Mouse (Mus musculus) CH12.LX (cell line): ENCODE measurements at regions not wholly inside any gene's neighbourhood (a gene's known extent, or its start where the extent isn't known, plus 50 kb on each side); places are given as distances from the start of the nearest gene placed in this dataset.

ENCODE experiments used
- BHLHE40 ChIP-seq: IDR thresholded peaks from 2 replicates; pipeline ENCODE4 v1.6.1; 2011; ENCODE audit warnings: mild to moderate bottlenecking, low read depth, low read length, improper control_type of control experiment
- CTCF ChIP-seq, 2 experiments: IDR thresholded peaks in 1 of 2; conservative IDR thresholded peaks in 1 of 2; 2 replicates each; pipeline ENCODE4 v1.5.1; 2011 to 2012; ENCODE audit warnings: low read depth in 2 of 2, low read length in 2 of 2, improper control_type of control experiment in 1 of 2, inconsistent platforms in 1 of 2, mild to moderate bottlenecking in 1 of 2, moderate library complexity in 1 of 2
- EP300 ChIP-seq: IDR thresholded peaks from 2 replicates; pipeline ENCODE4 v1.6.1; 2011; ENCODE audit warnings: low read length, improper control_type of control experiment
- GABPA ChIP-seq: IDR thresholded peaks from 2 replicates; pipeline ENCODE4 v1.6.1; 2012; ENCODE audit warnings: low read depth, low read length, improper control_type of control experiment, inconsistent platforms; ENCODE audit not compliant: insufficient replicate concordance
- HCFC1 ChIP-seq: IDR thresholded peaks from 2 replicates; pipeline ENCODE4 v1.6.1; 2012; ENCODE audit warnings: low read depth, mild to moderate bottlenecking, inconsistent platforms, low read length, improper control_type of control experiment
- JUND ChIP-seq: conservative IDR thresholded peaks from 2 replicates; pipeline ENCODE4 v1.6.1; 2011; ENCODE audit warnings: low read depth, low read length, improper control_type of control experiment
- KAT2A ChIP-seq: IDR thresholded peaks from 2 replicates; pipeline ENCODE4 v1.6.1; 2012; ENCODE audit warnings: low read length, improper control_type of control experiment, inconsistent platforms; ENCODE audit not compliant: insufficient replicate concordance
- PAX5 ChIP-seq: IDR thresholded peaks from 2 replicates; pipeline ENCODE4 v1.6.1; 2012; ENCODE audit warnings: low read length, inconsistent platforms, mixed read lengths
- POLR2A ChIP-seq: IDR thresholded peaks from 2 replicates; pipeline ENCODE4 v1.6.1; 2011; ENCODE audit warnings: low read depth, mild to moderate bottlenecking, improper control_type of control experiment, low read length
- TCF12 ChIP-seq: IDR thresholded peaks from 2 replicates; pipeline ENCODE4 v1.6.1; 2014; ENCODE audit warnings: low read depth, mild to moderate bottlenecking, inconsistent platforms, low read length, improper control_type of control experiment
- USF1 ChIP-seq: IDR thresholded peaks from 2 replicates; pipeline ENCODE4 v1.6.1; 2014; ENCODE audit warnings: low read depth, mild to moderate bottlenecking, inconsistent platforms, low read length, improper control_type of control experiment
- ZC3H11A ChIP-seq: IDR thresholded peaks from 2 replicates; pipeline ENCODE4 v1.6.1; 2012; ENCODE audit warnings: low read depth, mild to moderate bottlenecking, inconsistent platforms, low read length, improper control_type of control experiment

- TF ChIP-seq POLR2A = no peak
- no peak for TF ChIP-seq KAT2A
- TF ChIP-seq PAX5 = no peak
- TF ChIP-seq BHLHE40 = no peak
- TF ChIP-seq TCF12 = no peak
- no peak for TF ChIP-seq HCFC1
- no peak for TF ChIP-seq ZC3H11A
- TF ChIP-seq USF1 = no peak
- no peak for TF ChIP-seq CTCF (conservative IDR thresholded peaks at IDR 0.05 in 1 of 2, IDR thresholded peaks at IDR 0.05 in 1 of 2; ENCODE audit: low read depth in 2 of 2, low read length in 2 of 2)
- TF ChIP-seq EP300 = no peak
- TF ChIP-seq JUND = no peak
- TF ChIP-seq GABPA = no peak
These were observed 94.0 kb upstream of the Tspan8 start for GRCm38 (mm10) chr10:115722589-115722988.
